Mouse (Mus musculus) lung, postnatal 0 days (tissue): Measurements from ENCODE around the gene B130006D01Rik.

Source experiments
- CTCF ChIP-seq: IDR thresholded peaks from 2 replicates; pipeline ENCODE4 v1.5.1; 2016; ENCODE audit warnings: antibody characterized with exemption, mild to moderate bottlenecking
- EP300 ChIP-seq: IDR thresholded peaks from 2 replicates; pipeline ENCODE4 v1.6.1; 2016; ENCODE audit warnings: antibody characterized with exemption, mild to moderate bottlenecking, control low read depth

GRCm38 (mm10) chr11:95724466-95724865 is 1.1 kb downstream of the B130006D01Rik start:
- TF ChIP-seq CTCF (no peak), EP300 (no peak)
